Mouse (Mus musculus): ENCODE results near the gene Shisal1.
A peak's percentile ranks its signal among the peaks of the same experiment; 100 is the strongest.

Shisal1 gene

GRCm38 (mm10) chr15:84446997-84447396 lies at the start of gene Shisal1:
Shisal1 (minus strand) TSS chr15:84447097.
- DNase-seq = no peak

- DNase-seq = no peak
Measured at GRCm38 (mm10) chr15:84490486-84490885, 43.6 kb upstream of the Shisal1 start.

GRCm38 (mm10) chr15:84484255-84484654 lies 37.4 kb upstream of the Shisal1 start:
- DNase-seq = no peak

- no peak for DNase-seq
Measured at GRCm38 (mm10) chr15:84483622-84484021, 36.7 kb upstream of the Shisal1 start.

- DNase-seq = no peak
Measured at GRCm38 (mm10) chr15:84481259-84481877, 34.5 kb upstream of the Shisal1 start.

GRCm38 (mm10) chr15:84469391-84469790 lies 22.5 kb upstream of the Shisal1 start:
- no peak for DNase-seq

- DNase-seq = no peak
Measured at GRCm38 (mm10) chr15:84467761-84468160, 20.9 kb upstream of the Shisal1 start.

GRCm38 (mm10) chr15:84466458-84467267 lies 19.8 kb upstream of the Shisal1 start:
- DNase-seq = no peak

GRCm38 (mm10) chr15:84461429-84461828 lies 14.5 kb upstream of the Shisal1 start:
- no peak for DNase-seq

GRCm38 (mm10) chr15:84458983-84459382 lies 12.1 kb upstream of the Shisal1 start:
- no peak for DNase-seq

GRCm38 (mm10) chr15:84455286-84455685 lies 8.4 kb upstream of the Shisal1 start:
- no peak for DNase-seq

GRCm38 (mm10) chr15:84453091-84453490 lies 6.2 kb upstream of the Shisal1 start:
- DNase-seq = no peak

- peak; percentile 46 for DNase-seq
Measured at GRCm38 (mm10) chr15:84450441-84451183, 3.7 kb upstream of the Shisal1 start.

- DNase-seq = no peak
Measured at GRCm38 (mm10) chr15:84445812-84446716, 833 bp downstream of the Shisal1 start.

- DNase-seq = no peak
Measured at GRCm38 (mm10) chr15:84444181-84444580, 2.7 kb downstream of the Shisal1 start.

- DNase-seq = no peak
Measured at GRCm38 (mm10) chr15:84443631-84444030, 3.3 kb downstream of the Shisal1 start.

- DNase-seq = no peak
Measured at GRCm38 (mm10) chr15:84441682-84442315, 5.1 kb downstream of the Shisal1 start.

GRCm38 (mm10) chr15:84440820-84441219 lies 6.1 kb downstream of the Shisal1 start:
- DNase-seq = no peak

GRCm38 (mm10) chr15:84433586-84434185 lies 13.2 kb downstream of the Shisal1 start:
- DNase-seq = no peak

GRCm38 (mm10) chr15:84430482-84430881 lies 16.4 kb downstream of the Shisal1 start:
- no peak for DNase-seq

GRCm38 (mm10) chr15:84427624-84428023 lies 19.3 kb downstream of the Shisal1 start:
- DNase-seq = no peak

GRCm38 (mm10) chr15:84425733-84426132 lies 21.2 kb downstream of the Shisal1 start:
- no peak for DNase-seq

Measured in cerebellum, adult 11-12 months (tissue).